Mouse (Mus musculus): ENCODE measurements around the gene Mmp12. TPM values are rescaled to one million over a fixed set of nuclear protein-coding genes. Genes with fewer than 3 reads are reported as not detected.

The Mmp12 gene
- polyA plus RNA-seq, 1 experiment from 2014 or later = 0.32 TPM

Other genes with a start within 250 kb of the Mmp12 start
- gene Dync2h1, start 159.9 kb upstream of the Mmp12 start, polyA plus RNA-seq (2014; fragmentation: Nextera tagmentation; extraction: Ambion mirVana) = 16.6 and 18.5 TPM in 2 replicates
- gene Dcun1d5, start 159.9 kb upstream of the Mmp12 start, polyA plus RNA-seq (2014; fragmentation: Nextera tagmentation; extraction: Ambion mirVana) = 142 and 145 TPM in 2 replicates
- gene Mmp13, start 71.9 kb upstream of the Mmp12 start, polyA plus RNA-seq (2014; fragmentation: Nextera tagmentation; extraction: Ambion mirVana) = 3.4 and 12.3 TPM in 2 replicates
- not detected in 2 replicates for gene Mmp1b, start 43.7 kb downstream of the Mmp12 start, polyA plus RNA-seq (2014; fragmentation: Nextera tagmentation; extraction: Ambion mirVana)
- gene Mmp3, start 101.4 kb downstream of the Mmp12 start, polyA plus RNA-seq (2014; fragmentation: Nextera tagmentation; extraction: Ambion mirVana) = 0.33 and 0.82 TPM in 2 replicates
- gene Mmp10, start 158.0 kb downstream of the Mmp12 start, polyA plus RNA-seq (2014; fragmentation: Nextera tagmentation; extraction: Ambion mirVana) = not detected in 2 replicates
- 0.51 and 0.79 TPM in 2 replicates for gene Mmp8, start 214.1 kb downstream of the Mmp12 start, polyA plus RNA-seq (2014; fragmentation: Nextera tagmentation; extraction: Ambion mirVana)
- 0.17 TPM in 1 of 2 replicates, not detected in the other for gene Mmp27, start 227.0 kb downstream of the Mmp12 start, polyA plus RNA-seq (2014; fragmentation: Nextera tagmentation; extraction: Ambion mirVana)

Measured in embryonic facial prominence, embryonic 14.5 days (tissue).